Mouse (Mus musculus): ENCODE results near the gene Zfp324. TPM values are rescaled to one million over a fixed set of nuclear protein-coding genes. Genes with fewer than 3 reads are reported as not detected.

Gene Zfp324
- total RNA-seq (2023): 1 to 10 TPM; 2.2 to 3.3 TPM

GRCm38 (mm10) chr7:12965678-12966091 lies at the start of gene Zfp324:
Zfp324 (plus strand) TSS chr7:12965838.

GRCm38 (mm10) chr7:12921705-12922465 lies 43.8 kb upstream of the Zfp324 start, which contains the start of gene Rps5:
Rps5 (plus strand) TSS chr7:12922290.

GRCm38 (mm10) chr7:12927191-12927680 lies 38.4 kb upstream of the Zfp324 start, which contains the start of gene Rnf225:
Rnf225 (plus strand) TSS chr7:12927416.

GRCm38 (mm10) chr7:12977682-12978389 lies 12.2 kb downstream of the Zfp324 start, which contains the start of gene Zfp446:
Zfp446 (plus strand) TSS chr7:12977848.

GRCm38 (mm10) chr7:12998053-12998452 lies 32.4 kb downstream of the Zfp324 start, which contains the start of gene Slc27a5:
Slc27a5 (minus strand) TSS chr7:12998192.

GRCm38 (mm10) chr7:12998851-12999250 lies 33.2 kb downstream of the Zfp324 start, which contains the start of gene Trim28:
Trim28 (plus strand) TSS chr7:12999114.

GRCm38 (mm10) chr7:13010005-13010908 lies 44.6 kb downstream of the Zfp324 start, which contains the start of gene Zbtb45:
Zbtb45 (minus strand) TSS chr7:13010034.

Other genes starting within 250 kb of the Zfp324 start
- not detected for gene Vmn2r56, start 230.8 kb upstream of the Zfp324 start, total RNA-seq (2023)
- 1 to 10 TPM; 2.6 to 3.1 TPM for gene Zscan18, start 162.2 kb upstream of the Zfp324 start, total RNA-seq (2023)
- gene Zfp329, start 147.0 kb upstream of the Zfp324 start, total RNA-seq (2023): 1 to 10 TPM; 2.5 to 2.7 TPM
- 10 to 100 TPM; 29.5 to 30.2 TPM for gene Zfp110, start 131.1 kb upstream of the Zfp324 start, total RNA-seq (2023)
- gene Zfp128, start 84.7 kb upstream of the Zfp324 start, total RNA-seq (2023): 1 to 10 TPM; 1.5 to 1.8 TPM
- gene Zscan22, start 68.0 kb upstream of the Zfp324 start, total RNA-seq (2023): 1 to 10 TPM; 5.1 to 6.0 TPM
- 100 to 1,000 TPM; 728 to 811 TPM for gene Rps5, start 43.5 kb upstream of the Zfp324 start, total RNA-seq (2023)
- under 1 TPM; 0.18 to 0.38 TPM for gene Rnf225, start 38.4 kb upstream of the Zfp324 start, total RNA-seq (2023)
- gene Zfp446, start 12.0 kb downstream of the Zfp324 start, total RNA-seq (2023): 1 to 10 TPM; 1.7 to 1.9 TPM
- not detected for gene Slc27a5, start 32.4 kb downstream of the Zfp324 start, total RNA-seq (2023)
- 100 to 1,000 TPM; 149 to 185 TPM for gene Trim28, start 33.3 kb downstream of the Zfp324 start, total RNA-seq (2023)
- 10 to 100 TPM; 11.2 to 12.6 TPM for gene Zbtb45, start 44.2 kb downstream of the Zfp324 start, total RNA-seq (2023)
- gene Chmp2a, start 69.0 kb downstream of the Zfp324 start, total RNA-seq (2023): 100 to 1,000 TPM; 160 to 170 TPM
- 10 to 100 TPM; 90.7 to 95.5 TPM for gene Ube2m, start 72.4 kb downstream of the Zfp324 start, total RNA-seq (2023)
- gene Mzf1, start 88.9 kb downstream of the Zfp324 start, total RNA-seq (2023): 1 to 10 TPM in 1 of 2 experiments, under 1 TPM in 1; 0.64 to 1.4 TPM
- not detected for gene Vmn1r85, start 129.3 kb downstream of the Zfp324 start, total RNA-seq (2023)
- gene Vmn1r86, start 154.1 kb downstream of the Zfp324 start, total RNA-seq (2023): not detected
- gene Vmn1r87, start 174.3 kb downstream of the Zfp324 start, total RNA-seq (2023): not detected
- gene Vmn1r88, start 193.7 kb downstream of the Zfp324 start, total RNA-seq (2023): under 1 TPM in 1 of 2 experiments, not detected in 1; 0.07 TPM
- not detected for gene Vmn1r89, start 247.2 kb downstream of the Zfp324 start, total RNA-seq (2023)

Data from neutrophil, adult 59 days (primary cell).